Mouse (Mus musculus): Measurements from ENCODE around the gene Acp2.

- no peak for TF ChIP-seq TAL1 (conservative IDR thresholded peaks at IDR 0.05; ENCODE audit: low read depth, low read length)
- TF ChIP-seq CTCF (IDR thresholded peaks at IDR 0.05; ENCODE audit: low read depth, low read length) = no peak
- no peak for TF ChIP-seq POLR2AphosphoS5 (IDR thresholded peaks at IDR 0.05; ENCODE audit: insufficient replicate concordance, low read depth, low read length)
- no peak for TF ChIP-seq GATA1 (IDR thresholded peaks at IDR 0.05; ENCODE audit: borderline replicate concordance, low read length)
- TF ChIP-seq GATA2 (IDR thresholded peaks at IDR 0.05; ENCODE audit: borderline replicate concordance, low read depth, low read length) = no peak
Measured at GRCm38 (mm10) chr2:91202972-91203656, 429 bp downstream of the Acp2 start.
